Mouse (Mus musculus): ENCODE results near the gene Slx1b.

- no peak for TF ChIP-seq POLR2A (IDR thresholded peaks at IDR 0.05; ENCODE audit: low read depth, low read length)
- TF ChIP-seq CTCF (IDR thresholded peaks at IDR 0.05; ENCODE audit: extremely low read depth, insufficient read depth, insufficient read length, insufficient replicate concordance) = no peak
These were observed 38.1 kb downstream of the Slx1b start for GRCm38 (mm10) chr7:126657522-126657921.
